Mouse (Mus musculus): ENCODE results near the gene Akr1c19. TPM values are rescaled to one million over a fixed set of nuclear protein-coding genes. Genes with fewer than 3 reads are reported as not detected.
"Not testable (repeated sequence)": the region's sequence is repeated elsewhere in the genome, so short reads cannot be mapped to it uniquely, and the experiment has no call there.

Akr1c19 gene
- total RNA-seq, 2 experiments from 2014 or later, result 0.18 TPM; not detected in 1

- DNase-seq (ENCODE audit: low spot score in 2 of 2), result not testable (repeated sequence)
Observed at GRCm38 (mm10) chr13:4265455-4265854, 37.0 kb downstream of the Akr1c19 start.

- no peak for DNase-seq (ENCODE audit: low spot score in 2 of 2)
Observed at GRCm38 (mm10) chr13:4270860-4271259, 42.4 kb downstream of the Akr1c19 start.

- no peak for DNase-seq (ENCODE audit: low spot score in 2 of 2)
Observed at GRCm38 (mm10) chr13:4277526-4277925, 49.0 kb downstream of the Akr1c19 start.

GRCm38 (mm10) chr13:4279284-4279683 lies 50.8 kb downstream of the Akr1c19 start, which contains the start of gene Akr1c12:
Gene Akr1c12, minus strand, starts transcription at chr13:4279433.
- DNase-seq (ENCODE audit: low spot score in 2 of 2), result no peak

GRCm38 (mm10) chr13:4281471-4282412 lies 53.2 kb downstream of the Akr1c19 start:
- peak in 1 of 2 experiments; percentile 64 for DNase-seq (ENCODE audit: low spot score in 2 of 2)

GRCm38 (mm10) chr13:4296991-4297390 lies 68.5 kb downstream of the Akr1c19 start:
- no peak for DNase-seq (ENCODE audit: low spot score in 2 of 2)

Other genes starting within 250 kb of the Akr1c19 start
- gene Akr1c14, start 179.7 kb upstream of the Akr1c19 start, total RNA-seq (2021), result under 1 TPM; 0.72 to 0.74 TPM
- gene Akr1c18, start 78.0 kb upstream of the Akr1c19 start, total RNA-seq (2021), result 1 to 10 TPM; 1.8 to 3.6 TPM
- 1 to 10 TPM in 1 of 2 experiments, under 1 TPM in 1; 0.36 to 1.4 TPM for gene Akr1c13, start 37.5 kb upstream of the Akr1c19 start, total RNA-seq (2021)
- gene Akr1c12, start 50.7 kb downstream of the Akr1c19 start, total RNA-seq (2021), result not detected
- not detected for gene Akr1c6, start 205.6 kb downstream of the Akr1c19 start, total RNA-seq (2021)